Mouse (Mus musculus): ENCODE measurements around the gene Exoc8.

The Exoc8 gene

DNA sequence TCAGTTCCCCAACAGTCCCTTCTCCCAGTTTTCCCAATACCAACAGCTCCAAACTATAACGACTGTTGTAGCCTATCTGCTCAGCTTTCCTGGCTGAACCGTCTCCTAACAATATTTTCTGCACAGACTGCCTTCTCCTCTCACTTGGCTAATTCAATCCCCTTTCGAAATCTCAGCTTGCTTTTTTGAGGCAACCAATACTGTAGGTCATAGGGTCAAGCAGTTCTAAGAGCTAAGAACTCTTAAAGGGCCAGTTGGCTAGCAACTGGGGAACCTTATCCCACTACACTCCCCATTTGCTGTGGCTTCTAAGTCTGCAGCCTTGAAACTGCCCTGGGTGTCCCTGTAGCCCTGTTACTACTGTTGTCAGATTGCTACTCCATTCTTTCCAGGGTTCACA, 52.4 kb downstream of the Exoc8 start:
- no peak for DNase-seq (ENCODE audit: low spot score)
